Mouse (Mus musculus) adrenal gland (tissue): ENCODE data around the gene Abca8b.
"Not testable (repeated sequence)": the region's sequence is repeated elsewhere in the genome, so short reads cannot be mapped to it uniquely, and the experiment has no call there.

Experiments used
- intact Hi-C: fragments of 180-260 bp; cut with DNase I; formaldehyde crosslinking; loops from one replicate; pipeline ENCODE4 v1.15.1; 2025
- long read RNA-seq, 2 experiments: library from polyadenylated mRNA; unstranded; transcript quantifications; one replicate each; pipeline ENCODE4 v2.0.0; 2020; ENCODE audit warnings: borderline replicate concordance in 1 of 2; ENCODE audit not compliant: insufficient replicate concordance in 1 of 2

Gene Abca8b
- long read RNA-seq, experiment 1, full-length matches to known transcripts = 1 of 1 reads
- long read RNA-seq, experiment 1, partial matches to known transcripts = 0 of 1 reads
- long read RNA-seq, experiment 1, other reads (novel, unspliced or antisense) = 0 of 1 reads
- long read RNA-seq, experiment 2, partial matches to known transcripts = 1 of 1 reads
- long read RNA-seq, experiment 2, other reads (novel, unspliced or antisense) = 0 of 1 reads

- intact Hi-C loops = no loop called here
Observed at GRCm38 (mm10) chr11:109995624-109996023, at the start of gene Abca8b. Gene Abca8b, minus strand, starts transcription at chr11:109995845.

- intact Hi-C loops = no loop called here
Observed at GRCm38 (mm10) chr11:110037795-110038194, 42.1 kb upstream of the Abca8b start.

DNA sequence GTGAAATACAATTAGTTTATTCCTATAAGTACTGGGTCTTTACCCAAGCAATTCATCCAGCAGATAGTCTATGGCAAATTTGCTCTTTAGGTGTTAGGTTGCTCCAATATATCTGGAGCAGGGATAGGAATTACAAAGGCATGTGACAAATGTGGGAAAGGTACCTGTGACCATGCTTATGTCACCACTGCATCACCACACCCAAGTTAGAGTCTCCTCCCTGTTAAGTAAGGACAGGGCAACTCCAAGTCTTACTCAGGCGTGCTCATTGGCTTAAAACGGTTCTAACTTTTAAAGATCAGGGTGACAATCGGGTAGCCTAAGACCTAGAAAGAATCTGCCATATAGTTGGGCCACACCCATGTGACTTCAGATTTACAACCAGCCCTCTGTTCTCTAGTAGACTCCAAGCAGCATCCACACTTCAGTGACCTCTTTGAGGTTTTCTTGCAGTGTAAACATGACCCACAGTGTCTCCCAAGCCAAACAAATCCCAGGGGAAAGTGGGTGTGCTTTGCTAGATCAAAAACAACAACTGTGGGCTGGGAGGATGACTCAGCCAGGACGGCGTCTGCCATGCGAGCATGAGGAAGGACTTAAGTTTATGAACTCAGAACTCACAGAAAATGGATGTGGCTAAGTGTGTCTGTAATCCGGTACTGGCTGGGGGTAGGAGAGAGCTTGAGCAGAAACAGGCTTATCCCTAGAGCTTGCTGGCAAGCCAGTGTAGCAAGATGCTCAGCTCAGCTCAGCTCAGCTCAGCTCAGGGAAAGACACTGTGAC, 33.5 kb upstream of the Abca8b start:
- intact Hi-C loops = no loop called here

GRCm38 (mm10) chr11:110010836-110011546, 15.3 kb upstream of the Abca8b start:
- intact Hi-C loops = no loop called here

DNA sequence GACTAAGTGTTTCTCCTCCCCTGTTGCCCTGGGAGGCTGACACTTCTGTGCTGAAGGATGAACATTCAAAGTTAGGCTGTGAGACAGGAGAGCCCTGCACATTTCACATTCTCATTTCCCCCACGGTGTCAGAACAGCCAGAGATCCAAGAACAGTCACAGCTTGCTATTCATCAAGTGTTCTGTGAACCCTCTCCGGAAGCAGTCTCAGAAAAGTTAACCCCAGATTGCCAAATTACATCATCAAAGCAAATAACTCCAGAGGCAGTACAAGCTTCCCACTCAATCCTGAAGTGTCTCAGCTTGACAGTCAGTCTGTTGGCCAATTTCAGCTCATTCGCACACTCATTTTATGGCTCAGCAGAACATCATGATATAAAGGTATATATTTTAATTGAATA, 632 bp downstream of the Abca8b start:
- intact Hi-C loops = no loop called here

GRCm38 (mm10) chr11:109994014-109994413, 1.6 kb downstream of the Abca8b start:
- intact Hi-C loops = no loop called here

DNA sequence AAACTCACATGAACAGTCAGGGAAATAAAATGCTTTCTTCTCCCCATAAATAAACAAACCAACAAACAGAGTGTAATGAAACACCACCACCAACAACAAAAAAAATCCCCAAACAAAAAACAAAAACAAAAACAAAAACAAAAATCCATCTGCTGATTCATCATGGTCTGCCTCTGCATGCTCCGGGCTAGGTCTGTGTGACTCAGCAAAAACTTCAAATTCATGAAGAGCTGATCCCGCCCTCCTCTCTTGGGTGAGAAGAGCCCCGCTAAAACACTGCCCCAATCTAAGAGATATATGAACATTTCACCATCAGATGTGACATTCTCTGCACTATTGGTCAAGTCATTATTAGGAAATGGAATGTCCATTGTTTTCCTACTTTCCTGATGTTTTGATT, 4.4 kb downstream of the Abca8b start:
- intact Hi-C loops = no loop called here

DNA sequence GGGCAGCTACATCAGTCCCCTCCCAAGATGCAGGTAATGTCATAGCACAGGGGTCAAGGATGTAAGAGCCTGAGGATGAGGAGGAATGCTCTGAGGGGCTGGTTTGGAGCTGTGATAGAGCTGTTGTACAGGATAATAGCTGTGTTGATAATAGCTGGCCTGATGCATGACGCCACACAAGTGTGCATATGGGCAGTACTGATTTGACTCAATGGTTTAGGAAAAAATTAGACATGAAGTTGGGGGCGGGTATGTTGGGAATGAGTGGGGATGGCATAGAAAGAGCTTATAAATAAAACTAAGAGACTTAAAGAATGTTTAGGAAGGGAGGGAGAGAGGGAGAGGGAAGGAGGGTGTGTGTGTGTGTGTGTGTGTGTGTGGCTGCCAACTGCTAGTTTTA, 5.4 kb downstream of the Abca8b start:
- intact Hi-C loops = no loop called here

DNA sequence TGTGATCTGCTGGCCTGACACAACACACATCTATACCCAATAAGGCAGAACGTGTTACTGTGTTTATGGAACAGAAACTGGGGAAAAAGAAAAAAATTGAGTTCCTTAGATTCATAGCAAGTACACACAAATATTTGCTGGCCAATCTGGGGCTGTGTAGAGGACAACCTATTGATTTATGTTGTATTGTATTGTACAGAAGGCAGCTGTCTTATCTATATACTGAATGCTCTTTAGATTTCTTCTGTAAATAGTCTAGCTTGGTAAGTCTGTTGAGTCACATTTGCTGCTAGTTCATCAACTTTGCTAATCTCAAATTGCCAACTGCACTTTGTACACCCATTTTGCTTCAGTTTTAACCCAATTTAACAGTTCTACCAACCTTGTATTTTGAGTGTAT, 7.5 kb downstream of the Abca8b start:
- intact Hi-C loops = no loop called here

- intact Hi-C loops = not testable (repeated sequence)
Observed at GRCm38 (mm10) chr11:109987460-109988072, 8.1 kb downstream of the Abca8b start.

GRCm38 (mm10) chr11:109981872-109982271, 13.8 kb downstream of the Abca8b start:
- intact Hi-C loops = no loop called here

GRCm38 (mm10) chr11:109970521-109970920, 25.1 kb downstream of the Abca8b start:
- intact Hi-C loops = no loop called here

DNA sequence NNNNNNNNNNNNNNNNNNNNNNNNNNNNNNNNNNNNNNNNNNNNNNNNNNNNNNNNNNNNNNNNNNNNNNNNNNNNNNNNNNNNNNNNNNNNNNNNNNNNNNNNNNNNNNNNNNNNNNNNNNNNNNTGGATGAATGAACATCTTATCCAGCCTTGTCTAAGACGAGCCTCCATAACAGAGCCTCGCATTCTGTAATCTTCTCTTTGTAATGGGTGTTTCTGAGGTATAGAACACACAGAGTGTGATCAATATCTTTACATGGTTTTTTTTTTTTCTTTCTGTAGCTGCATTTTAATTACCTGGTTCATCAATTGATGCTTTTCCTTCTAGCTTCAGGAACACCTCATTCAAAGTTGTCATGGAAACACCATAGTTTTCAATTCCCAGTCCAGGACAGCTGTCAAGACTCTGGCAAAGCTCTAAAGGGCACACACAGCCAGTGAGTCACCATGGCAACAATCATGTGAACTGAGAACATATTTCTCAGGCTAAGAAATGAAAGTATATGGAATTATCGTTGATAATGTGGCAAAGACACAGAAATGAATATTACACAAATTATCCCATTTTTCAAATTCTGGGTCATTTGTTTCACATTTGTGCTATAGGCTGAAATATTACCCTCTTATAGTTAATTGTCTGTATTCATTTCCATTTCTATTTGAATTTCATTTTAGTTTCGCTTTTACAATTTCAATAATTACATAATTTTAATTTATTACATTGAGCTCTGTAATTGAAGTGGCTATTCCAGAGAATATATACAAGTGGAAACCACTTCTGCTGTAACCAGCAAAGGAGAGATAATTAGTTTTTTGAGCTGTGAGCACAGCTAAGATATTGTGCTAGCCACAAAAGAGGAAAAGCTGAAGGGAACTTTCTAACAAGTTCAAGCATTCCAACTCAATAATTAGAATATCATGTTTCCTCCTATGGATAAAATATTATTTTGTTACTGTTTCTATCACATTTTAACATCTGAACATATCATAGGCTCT, 33.9 kb downstream of the Abca8b start:
- intact Hi-C loops = no loop called here

GRCm38 (mm10) chr11:109955185-109955584, 40.5 kb downstream of the Abca8b start:
- intact Hi-C loops = no loop called here

DNA sequence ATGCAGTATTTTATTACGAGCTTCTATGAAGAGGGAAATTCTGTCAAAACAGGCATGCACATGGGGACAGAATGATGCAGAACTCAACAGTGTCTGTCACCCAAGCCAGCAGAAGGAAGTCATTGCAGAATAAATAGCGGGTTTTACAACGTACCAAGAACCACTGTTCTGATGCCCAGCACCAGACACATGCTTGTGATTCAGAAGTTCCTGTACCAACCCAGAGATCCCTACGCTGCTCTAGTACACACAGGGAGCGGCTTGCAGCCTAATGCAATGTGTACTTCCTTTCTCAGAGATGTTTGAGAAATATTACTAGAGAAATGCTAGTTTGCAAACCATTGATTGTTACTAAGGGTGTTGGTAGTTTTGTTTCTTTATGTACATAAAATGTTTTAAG, 58.7 kb downstream of the Abca8b start:
- intact Hi-C loops = no loop called here

DNA sequence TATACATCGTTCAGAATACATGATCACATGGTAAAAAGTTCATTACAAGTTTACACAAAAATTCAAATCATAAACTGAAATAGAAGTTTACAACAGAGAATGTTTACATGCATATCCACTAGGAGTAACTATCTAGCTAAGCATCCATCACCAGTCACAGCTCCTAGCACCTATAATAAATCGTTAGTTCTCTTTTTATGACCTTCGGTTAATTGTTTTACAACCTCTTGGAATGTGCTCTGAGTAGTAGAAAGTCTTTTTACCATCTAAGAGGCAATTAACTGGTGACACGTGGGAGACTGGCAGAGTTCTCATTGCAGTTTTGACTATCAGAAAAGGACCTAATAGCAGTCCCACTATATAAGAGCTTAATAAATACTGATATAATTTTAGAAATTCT, 62.4 kb downstream of the Abca8b start:
- intact Hi-C loops = not testable (repeated sequence)

- intact Hi-C loops = no loop called here
Observed at GRCm38 (mm10) chr11:109928489-109928888, 67.2 kb downstream of the Abca8b start.

- intact Hi-C loops = no loop called here
Observed at GRCm38 (mm10) chr11:109926718-109927680, 68.6 kb downstream of the Abca8b start.

DNA sequence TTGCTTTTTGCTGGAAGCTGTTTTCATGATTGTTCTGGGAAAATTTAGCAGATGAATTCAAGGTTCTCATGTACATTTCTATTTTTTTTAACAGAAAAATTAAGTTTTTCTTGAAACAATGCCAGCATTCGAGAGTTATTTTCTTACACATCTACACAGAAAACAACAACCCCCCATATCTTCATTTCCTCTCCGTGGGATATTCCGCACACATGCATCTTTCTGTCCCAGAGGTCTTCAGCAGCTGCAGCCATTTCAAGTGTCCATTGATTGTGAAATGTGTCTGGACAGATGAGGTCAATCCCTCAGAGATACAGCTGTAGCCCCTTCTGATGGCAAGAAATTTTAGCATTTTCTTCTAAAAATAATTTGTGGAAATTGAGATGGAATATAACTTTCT, 73.4 kb downstream of the Abca8b start:
- intact Hi-C loops = no loop called here
